Mouse (Mus musculus) testis, postnatal 10 days (tissue): ENCODE results near the gene Itga9.

ENCODE experiments used
- DNase-seq: peaks from one replicate; pipeline ENCODE4 v3.0.0; 2021; ENCODE audit warnings: low spot score

Gene Itga9

DNA sequence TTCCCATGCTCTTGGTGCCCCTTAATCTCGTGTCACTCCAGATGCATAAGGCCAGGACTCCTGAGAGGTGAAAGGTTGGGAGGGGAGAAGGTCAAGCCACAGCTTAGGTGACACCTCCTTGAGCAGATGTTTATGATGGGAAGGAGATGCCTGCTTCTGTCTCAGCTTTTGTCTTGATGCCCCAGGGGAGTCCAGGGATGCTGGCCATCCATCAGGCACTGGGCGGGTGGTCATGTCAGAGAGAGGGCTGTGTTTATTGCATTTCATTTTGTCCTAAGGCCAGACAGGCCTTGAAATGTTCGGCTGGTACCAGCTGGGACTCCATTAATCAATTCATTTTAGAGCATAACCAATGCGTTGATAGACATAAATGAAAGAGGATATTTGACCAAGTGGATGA lies 81.8 kb downstream of the Itga9 start:
- no peak for DNase-seq

- DNase-seq: no peak
These were observed 82.5 kb downstream of the Itga9 start for GRCm38 (mm10) chr9:118688921-118689451.

GRCm38 (mm10) chr9:118693256-118693655 lies 86.8 kb downstream of the Itga9 start:
- DNase-seq: no peak

DNA sequence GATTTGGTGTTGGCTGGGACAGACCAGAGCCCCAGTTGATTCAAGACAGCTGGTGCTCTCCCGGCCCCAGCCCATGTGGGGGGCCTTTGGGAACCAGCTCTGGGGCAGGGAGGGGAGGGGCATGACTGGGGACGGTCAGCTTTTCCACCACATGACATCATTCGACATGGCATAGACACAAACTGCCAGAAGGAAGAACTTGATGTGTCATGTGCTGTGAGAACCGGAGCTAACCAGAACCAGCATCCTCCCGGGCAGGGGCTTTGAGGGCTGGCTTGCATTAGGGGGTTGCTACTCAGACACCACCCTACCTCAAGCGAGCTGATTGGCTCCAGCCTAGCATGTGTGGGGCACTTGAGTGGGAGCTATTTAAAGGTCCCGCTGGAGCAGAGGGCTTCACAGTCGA lies 87.9 kb downstream of the Itga9 start:
- no peak for DNase-seq

- no peak for DNase-seq
These were observed 91.7 kb downstream of the Itga9 start for GRCm38 (mm10) chr9:118698191-118698590.

GRCm38 (mm10) chr9:118699716-118700115 lies 93.2 kb downstream of the Itga9 start:
- no peak for DNase-seq

- DNase-seq: no peak
These were observed 94.4 kb downstream of the Itga9 start for GRCm38 (mm10) chr9:118700889-118701288.

DNA sequence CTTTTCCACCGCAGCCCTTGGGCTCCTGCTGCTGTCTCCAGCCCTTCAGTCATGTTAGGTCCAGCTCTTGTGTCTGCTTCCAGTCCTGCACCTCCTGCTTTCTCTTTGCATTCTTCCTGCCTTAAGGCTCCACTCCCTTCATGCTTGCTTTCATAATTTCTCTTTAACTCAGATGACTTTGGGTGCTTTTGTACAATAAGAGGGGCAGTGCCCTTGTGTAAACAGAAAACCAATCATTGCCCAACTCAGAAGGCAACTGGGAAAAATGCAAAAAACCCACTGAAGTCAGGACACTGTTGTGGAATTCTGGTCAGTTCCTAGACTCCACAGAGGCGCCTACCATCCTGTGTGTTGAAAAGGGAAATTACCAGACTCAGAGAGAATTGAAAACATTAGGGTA lies 95.3 kb downstream of the Itga9 start:
- no peak for DNase-seq

DNA sequence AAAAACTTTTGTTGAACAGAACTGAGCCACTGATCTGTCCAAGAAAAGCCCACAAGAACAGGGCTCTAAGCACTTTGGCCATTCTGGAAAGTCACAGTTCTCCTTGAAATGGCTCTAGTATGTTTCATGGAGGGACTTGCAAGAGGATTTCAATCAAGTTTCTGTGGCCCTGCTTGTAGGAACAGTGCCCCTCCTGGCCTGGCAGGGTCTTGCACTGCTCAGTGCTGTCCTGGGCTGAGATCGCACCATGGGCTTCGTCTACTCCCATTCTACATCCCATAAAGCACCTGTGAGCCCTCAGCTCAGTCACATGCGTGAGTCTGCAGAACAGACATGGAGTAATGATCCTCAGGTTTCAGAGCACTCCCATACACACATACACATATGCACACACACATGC lies 96.7 kb downstream of the Itga9 start:
- DNase-seq: no peak

GRCm38 (mm10) chr9:118705381-118706074 lies 99.0 kb downstream of the Itga9 start:
- DNase-seq: no peak

- no peak for DNase-seq
These were observed 99.9 kb downstream of the Itga9 start for GRCm38 (mm10) chr9:118706176-118706975.

GRCm38 (mm10) chr9:118710625-118711024 lies 104.1 kb downstream of the Itga9 start:
- no peak for DNase-seq

GRCm38 (mm10) chr9:118711749-118712148 lies 105.3 kb downstream of the Itga9 start:
- no peak for DNase-seq

GRCm38 (mm10) chr9:118713515-118713914 lies 107.0 kb downstream of the Itga9 start:
- DNase-seq: no peak

GRCm38 (mm10) chr9:118714536-118714935 lies 108.0 kb downstream of the Itga9 start:
- DNase-seq: no peak

DNA sequence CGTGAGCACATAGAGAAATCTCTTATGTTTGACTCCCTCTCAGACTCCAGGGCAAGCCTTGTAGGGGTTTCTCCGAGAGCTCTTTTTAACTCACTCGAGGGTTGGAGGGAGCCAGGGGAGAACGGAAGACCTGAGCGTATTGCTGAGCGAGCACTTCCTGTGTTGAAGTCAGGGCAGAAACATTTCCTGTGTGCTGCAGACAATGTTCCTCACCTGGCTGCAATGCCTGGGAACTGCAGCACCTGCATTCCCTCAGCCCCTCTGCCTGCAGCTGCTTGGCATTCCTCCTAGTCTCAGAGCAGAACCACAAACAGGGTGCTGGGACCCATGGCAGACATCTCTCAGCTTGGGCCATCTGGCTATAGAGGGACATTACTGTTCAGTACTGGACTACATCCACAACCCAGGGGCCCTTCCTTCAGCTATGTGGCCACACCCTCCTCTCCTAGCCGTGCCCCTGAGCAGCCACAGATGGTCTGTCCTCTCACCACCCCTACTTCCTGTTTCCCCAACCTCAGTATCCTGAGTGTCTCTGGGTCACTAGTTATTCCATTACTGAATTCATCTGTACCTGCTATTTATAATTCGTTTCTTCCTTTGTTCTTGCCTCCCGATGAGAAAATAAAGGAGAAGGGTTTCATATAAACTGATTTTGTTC lies 109.6 kb downstream of the Itga9 start:
- no peak for DNase-seq

DNA sequence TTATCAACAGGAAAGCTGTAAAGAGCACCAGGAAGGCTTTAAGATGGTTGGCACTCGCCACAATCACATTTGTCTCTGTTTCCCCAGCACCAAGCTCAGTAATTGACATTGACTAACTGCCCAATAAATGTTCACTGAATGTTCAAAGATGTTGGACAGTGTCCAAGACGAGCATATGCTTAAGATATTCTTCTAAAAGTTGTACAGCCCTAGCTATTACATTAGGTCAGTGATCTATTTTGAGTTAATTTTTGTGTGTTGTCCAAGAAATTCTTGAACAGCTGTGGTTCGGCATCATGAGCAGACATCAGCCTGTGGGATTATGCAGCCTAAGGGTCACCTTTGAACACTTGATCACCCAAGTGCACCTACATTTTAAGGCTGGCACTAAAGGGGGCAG lies 110.9 kb downstream of the Itga9 start:
- no peak for DNase-seq

DNA sequence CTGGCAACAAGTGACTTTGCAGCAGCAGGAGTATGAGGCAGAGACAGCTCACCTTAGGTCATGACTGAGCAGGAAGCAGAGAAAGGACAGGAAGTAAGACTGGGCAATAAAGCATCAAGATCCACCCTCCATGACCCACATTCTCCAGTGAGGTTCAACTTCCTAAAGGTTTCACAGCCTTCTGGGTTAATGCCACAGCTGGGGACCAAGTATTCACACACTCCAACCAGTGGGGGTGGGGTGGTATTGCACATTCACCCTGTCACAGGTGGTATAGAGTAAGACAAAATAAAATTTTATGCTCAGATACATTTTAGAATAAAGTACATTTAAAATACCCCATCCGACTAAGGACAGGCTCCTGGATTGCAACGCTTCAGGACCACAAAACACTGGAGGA lies 112.0 kb downstream of the Itga9 start:
- no peak for DNase-seq

- DNase-seq: no peak
These were observed 114.6 kb downstream of the Itga9 start for GRCm38 (mm10) chr9:118721056-118721455.

GRCm38 (mm10) chr9:118722789-118723325 lies 116.4 kb downstream of the Itga9 start:
- no peak for DNase-seq

DNA sequence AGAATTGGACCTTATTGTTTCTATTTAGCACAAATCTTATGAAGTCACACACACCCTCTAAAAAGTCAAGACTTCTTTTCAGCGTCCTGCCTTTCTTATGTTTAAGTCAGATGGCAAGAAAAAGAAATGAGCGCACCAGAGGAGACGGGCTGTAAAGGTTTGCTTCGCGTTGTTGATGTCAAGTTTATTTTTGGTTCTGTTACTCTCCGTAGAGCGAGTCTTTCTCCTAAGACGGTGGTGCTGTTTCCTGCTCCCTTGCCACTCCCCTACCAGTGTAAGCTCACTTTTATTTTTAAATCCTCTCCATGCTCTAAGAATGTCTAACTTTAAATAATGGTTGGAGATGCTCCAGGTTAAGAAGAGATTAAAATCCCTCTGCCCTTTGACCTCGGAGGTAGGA lies 118.6 kb downstream of the Itga9 start:
- no peak for DNase-seq

GRCm38 (mm10) chr9:118726550-118726949 lies 120.1 kb downstream of the Itga9 start:
- no peak for DNase-seq

DNA sequence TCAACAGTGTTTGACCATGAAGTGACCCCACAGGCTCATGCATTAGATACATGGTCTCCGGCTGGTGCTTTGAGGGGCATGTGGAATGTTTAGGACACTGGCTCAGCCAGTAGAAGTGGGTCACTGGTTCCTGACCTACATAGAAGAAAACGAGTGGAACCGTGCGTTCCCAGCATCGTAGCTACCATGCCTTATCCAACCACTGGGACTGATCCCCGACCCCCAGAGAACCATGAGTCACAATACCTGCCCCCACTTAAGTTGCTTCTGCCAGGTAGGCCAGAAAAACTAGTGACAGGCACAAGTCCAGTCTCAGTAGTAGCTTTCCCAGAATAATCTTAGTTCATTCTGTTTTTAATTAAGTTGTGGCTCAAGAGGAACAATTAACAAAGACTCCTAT lies 121.8 kb downstream of the Itga9 start:
- no peak for DNase-seq
